Mouse (Mus musculus) MEL (cell line): ENCODE measurements at regions not wholly inside any gene's neighbourhood (a gene's known extent, or its start where the extent isn't known, plus 50 kb on each side); places are given as distances from the start of the nearest gene placed in this dataset.

Experiments
- DNase-seq: peaks from one replicate; pipeline ENCODE4 v3.0.0; 2011; ENCODE audit warnings: low read depth, low spot score
- H3K27ac ChIP-seq: 2 replicates; pipeline ENCODE4 v1.5.1; 2012; ENCODE audit warnings: low read depth, mild to moderate bottlenecking, control low read depth, low read length, moderate library complexity; ENCODE audit not compliant: control insufficient read depth
- H3K27me3 ChIP-seq, 2 experiments: fragments of 150-350 bp in 1 of 2; sonication (generic) in 1 of 2; 2 replicates each; pipeline ENCODE4 v1.6.1; 2012; ENCODE audit warnings: low read length in 2 of 2, mild to moderate bottlenecking in 2 of 2, improper control_type of control experiment in 1 of 2, moderate library complexity in 1 of 2; ENCODE audit not compliant: insufficient read depth in 2 of 2, control insufficient read depth in 1 of 2
- H3K36me3 ChIP-seq, 2 experiments: 2 replicates each; pipeline ENCODE4 v1.6.1; 2012 to 2014; ENCODE audit warnings: low read length in 2 of 2, improper control_type of control experiment in 1 of 2, inconsistent platforms in 1 of 2, mild to moderate bottlenecking in 1 of 2; ENCODE audit not compliant: insufficient read depth in 2 of 2, control insufficient read depth in 1 of 2
- H3K4me1 ChIP-seq, 2 experiments: fragments of 150-350 bp in 1 of 2; sonication (generic) in 1 of 2; 2 replicates each; pipeline ENCODE4 v1.6.1; 2012; ENCODE audit warnings: low read length in 2 of 2, improper control_type of control experiment in 1 of 2, mild to moderate bottlenecking in 1 of 2; ENCODE audit not compliant: insufficient read depth in 2 of 2, control insufficient read depth in 1 of 2
- H3K4me3 ChIP-seq, 2 experiments: fragments of 150-350 bp in 1 of 2; sonication (generic) in 1 of 2; 2 replicates each; pipeline ENCODE4 v1.5.1; 2012; ENCODE audit warnings: low read depth in 2 of 2, low read length in 2 of 2, mild to moderate bottlenecking in 2 of 2, moderate library complexity in 2 of 2, control low read depth in 1 of 2, improper control_type of control experiment in 1 of 2; ENCODE audit not compliant: control insufficient read depth in 1 of 2, insufficient read depth in 1 of 2
- H3K79me2 ChIP-seq: 2 replicates; pipeline ENCODE4 v1.6.1; 2012; ENCODE audit warnings: mild to moderate bottlenecking, low read length, moderate library complexity; ENCODE audit not compliant: control insufficient read depth, poor library complexity, insufficient read depth
- H3K9ac ChIP-seq: 2 replicates; pipeline ENCODE4 v1.6.1; 2012; ENCODE audit warnings: low read depth, mild to moderate bottlenecking, control low read depth, low read length, moderate library complexity; ENCODE audit not compliant: control insufficient read depth, poor library complexity, severe bottlenecking
- H3K9me3 ChIP-seq: fragments of 150-350 bp; sonication (generic); replicated peaks from 2 replicates; pipeline ENCODE4 v1.6.1; 2012; ENCODE audit warnings: mild to moderate bottlenecking, low read length, improper control_type of control experiment, moderate library complexity; ENCODE audit not compliant: insufficient read depth
- BHLHE40 ChIP-seq: IDR thresholded peaks from 2 replicates; pipeline ENCODE4 v1.6.1; 2012; ENCODE audit warnings: low read depth, mild to moderate bottlenecking, inconsistent platforms, low read length, improper control_type of control experiment, borderline replicate concordance
- CHD1 ChIP-seq: IDR thresholded peaks from 2 replicates; pipeline ENCODE4 v1.6.1; 2012; ENCODE audit warnings: low read depth, mild to moderate bottlenecking, inconsistent platforms, low read length, improper control_type of control experiment
- CHD2 ChIP-seq: IDR thresholded peaks from 2 replicates; pipeline ENCODE4 v1.6.1; 2011; ENCODE audit warnings: low read length, improper control_type of control experiment
- E2F4 ChIP-seq: IDR thresholded peaks from 2 replicates; pipeline ENCODE4 v1.6.1; 2011; ENCODE audit warnings: low read depth, low read length, improper control_type of control experiment, borderline replicate concordance
- GATA1 ChIP-seq: IDR thresholded peaks from 2 replicates; pipeline ENCODE4 v1.6.1; 2011; ENCODE audit warnings: low read depth, low read length, improper control_type of control experiment
- JUND ChIP-seq: IDR thresholded peaks from 2 replicates; pipeline ENCODE4 v1.6.1; 2011; ENCODE audit warnings: low read depth, mild to moderate bottlenecking, improper control_type of control experiment, low read length
- MAFK ChIP-seq: IDR thresholded peaks from 2 replicates; pipeline ENCODE4 v1.6.1; 2011; ENCODE audit warnings: low read depth, mild to moderate bottlenecking, low read length, improper control_type of control experiment, borderline replicate concordance
- MAX ChIP-seq: IDR thresholded peaks from 2 replicates; pipeline ENCODE4 v1.6.1; 2011; ENCODE audit warnings: low read length, improper control_type of control experiment
- MAZ ChIP-seq: IDR thresholded peaks from 2 replicates; pipeline ENCODE4 v1.6.1; 2012; ENCODE audit warnings: low read depth, mild to moderate bottlenecking, inconsistent platforms, low read length, improper control_type of control experiment
- MXI1 ChIP-seq: IDR thresholded peaks from 2 replicates; pipeline ENCODE4 v1.6.1; 2011; ENCODE audit warnings: mild to moderate bottlenecking, low read depth, low read length, improper control_type of control experiment
- MYB ChIP-seq: IDR thresholded peaks from 2 replicates; pipeline ENCODE4 v1.6.1; 2011; ENCODE audit warnings: mild to moderate bottlenecking, low read depth, low read length, improper control_type of control experiment
- MYC ChIP-seq: IDR thresholded peaks from 2 replicates; pipeline ENCODE4 v1.6.1; 2011; ENCODE audit warnings: low read depth, mild to moderate bottlenecking, low read length, improper control_type of control experiment, moderate library complexity
- NELFE ChIP-seq: IDR thresholded peaks from 2 replicates; pipeline ENCODE4 v1.6.1; 2011; ENCODE audit warnings: low read depth, low read length, improper control_type of control experiment
- POLR2A ChIP-seq, 2 experiments: IDR thresholded peaks; 2 replicates each; pipeline ENCODE4 v1.6.1; 2011 to 2012; ENCODE audit warnings: low read length in 2 of 2, mild to moderate bottlenecking in 2 of 2, control low read depth in 1 of 2, improper control_type of control experiment in 1 of 2, low read depth in 1 of 2, moderate library complexity in 1 of 2; ENCODE audit not compliant: control insufficient read depth in 1 of 2, insufficient read depth in 1 of 2, poor library complexity in 1 of 2
- POLR2AphosphoS2 ChIP-seq: IDR thresholded peaks from 2 replicates; pipeline ENCODE4 v1.6.1; 2011; ENCODE audit warnings: low read length, improper control_type of control experiment
- POLR2AphosphoS5 ChIP-seq: IDR thresholded peaks from 2 replicates; pipeline ENCODE4 v1.6.1; 2012; ENCODE audit warnings: low read depth, borderline replicate concordance, mild to moderate bottlenecking, inconsistent platforms, low read length, moderate library complexity, mixed read lengths
- RAD21 ChIP-seq: IDR thresholded peaks from 2 replicates; pipeline ENCODE4 v1.6.1; 2011; ENCODE audit warnings: mild to moderate bottlenecking, low read depth, low read length, improper control_type of control experiment
- RCOR1 ChIP-seq: IDR thresholded peaks from 2 replicates; pipeline ENCODE4 v1.6.1; 2012; ENCODE audit warnings: low read depth, mild to moderate bottlenecking, inconsistent platforms, low read length, improper control_type of control experiment
- TAL1 ChIP-seq: IDR thresholded peaks from 2 replicates; pipeline ENCODE4 v1.6.1; 2012; ENCODE audit warnings: mild to moderate bottlenecking, inconsistent platforms, low read length, moderate library complexity, mixed read lengths
- TBP ChIP-seq: IDR thresholded peaks from 2 replicates; pipeline ENCODE4 v1.8.0; 2011; ENCODE audit warnings: low read depth, low read length, improper control_type of control experiment
- TCF12 ChIP-seq: IDR thresholded peaks from 2 replicates; pipeline ENCODE4 v1.6.1; 2014; ENCODE audit warnings: low read depth, mild to moderate bottlenecking, inconsistent platforms, low read length, improper control_type of control experiment, moderate library complexity
- UBTF ChIP-seq: IDR thresholded peaks from 2 replicates; pipeline ENCODE4 v1.6.1; 2012; ENCODE audit warnings: low read depth, mild to moderate bottlenecking, inconsistent platforms, low read length, improper control_type of control experiment, moderate library complexity, borderline replicate concordance; ENCODE audit not compliant: insufficient read depth
- USF2 ChIP-seq, 2 experiments: IDR thresholded peaks; 2 replicates each; pipeline ENCODE4 v1.6.1; 2011 to 2012; ENCODE audit warnings: improper control_type of control experiment in 2 of 2, low read length in 2 of 2, borderline replicate concordance in 1 of 2, inconsistent platforms in 1 of 2, low read depth in 1 of 2, mild to moderate bottlenecking in 1 of 2; ENCODE audit not compliant: insufficient read depth in 1 of 2
- ZKSCAN1 ChIP-seq: IDR thresholded peaks from 2 replicates; pipeline ENCODE4 v1.6.1; 2012; ENCODE audit warnings: low read depth, mild to moderate bottlenecking, inconsistent platforms, low read length, improper control_type of control experiment, moderate library complexity
- ZMIZ1 ChIP-seq: IDR thresholded peaks from 2 replicates; pipeline ENCODE4 v1.6.1; 2012; ENCODE audit warnings: low read depth, mild to moderate bottlenecking, inconsistent platforms, low read length, improper control_type of control experiment, moderate library complexity
- ZNF384 ChIP-seq: IDR thresholded peaks from 2 replicates; pipeline ENCODE4 v1.6.1; 2012; ENCODE audit warnings: low read depth, mild to moderate bottlenecking, inconsistent platforms, low read length, improper control_type of control experiment

DNA sequence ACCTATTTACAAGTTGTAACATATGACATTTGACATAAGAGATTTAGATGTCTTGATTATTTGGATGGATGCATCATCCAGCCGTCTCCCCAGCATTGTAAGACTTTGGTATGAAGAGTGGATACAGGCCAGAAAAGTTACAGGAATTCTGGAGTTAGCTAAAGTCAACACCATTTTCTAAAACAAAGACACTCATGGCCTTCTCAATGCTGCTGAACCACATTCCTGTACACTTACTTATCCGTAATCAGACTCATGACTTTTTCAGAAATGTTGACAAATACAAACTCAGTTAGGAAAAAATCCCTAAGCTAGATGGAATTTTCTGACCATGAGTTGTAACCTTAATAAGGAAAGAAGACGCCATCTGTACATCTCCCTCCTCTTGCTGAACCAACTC lies 111.5 kb upstream of the Bdnf start:
- H3K4me1 ChIP-seq: no peaks in the 10 kb centered on the region
- no peak for DNase-seq
- TF ChIP-seq TCF12: no peak
- no peak for TF ChIP-seq BHLHE40
- TF ChIP-seq NELFE: no peak
- TF ChIP-seq E2F4: no peak
- no peak for TF ChIP-seq USF2 (IDR thresholded peaks at IDR 0.05; ENCODE audit: borderline replicate concordance in 1 of 2, insufficient read depth in 1 of 2, low read depth in 1 of 2, low read length in 2 of 2)
- no peak for TF ChIP-seq POLR2AphosphoS5
- TF ChIP-seq JUND: no peak
- TF ChIP-seq CHD1: no peak
- TF ChIP-seq UBTF: no peak
- no peak for TF ChIP-seq MAZ
- no peak for TF ChIP-seq MXI1
- no peak for TF ChIP-seq TAL1
- TF ChIP-seq ZMIZ1: no peak
- no peak for TF ChIP-seq MAX
- TF ChIP-seq TBP: no peak
- TF ChIP-seq ZNF384: no peak
- TF ChIP-seq MYC: no peak
- no peak for TF ChIP-seq MYB
- TF ChIP-seq RCOR1: no peak

GRCm38 (mm10) chr2:109576946-109577345 lies 97.6 kb upstream of the Bdnf start:
- no peak for TF ChIP-seq E2F4
- TF ChIP-seq MAFK: no peak
- TF ChIP-seq CHD2: no peak
- TF ChIP-seq MAZ: no peak
- no peak for TF ChIP-seq RAD21
- no peak for TF ChIP-seq GATA1
- TF ChIP-seq ZKSCAN1: no peak
- no peak for TF ChIP-seq POLR2AphosphoS2
- TF ChIP-seq TBP: no peak
- TF ChIP-seq MAX: no peak
- no peak for TF ChIP-seq POLR2A (IDR thresholded peaks at IDR 0.05; ENCODE audit: control insufficient read depth in 1 of 2, insufficient read depth in 1 of 2, low read depth in 1 of 2, low read length in 2 of 2, poor library complexity in 1 of 2)
- H3K4me1 ChIP-seq: no peaks in the 10 kb centered on the region
- H3K27ac ChIP-seq: no peak overlapping the region
- H3K36me3 ChIP-seq: no peaks in the 10 kb centered on the region
- DNase-seq: no peak
- no peaks in the 10 kb centered on the region for H3K9me3 ChIP-seq
- H3K79me2 ChIP-seq: no peaks in the 10 kb centered on the region
- H3K27me3 ChIP-seq: no peaks in the 10 kb centered on the region
- H3K4me3 ChIP-seq: no peak overlapping the region
- H3K9ac ChIP-seq: no peak overlapping the region

More for the DNA sequence above, 111.5 kb upstream of the Bdnf start:
- no peaks in the 10 kb centered on the region for H3K36me3 ChIP-seq
- no peaks in the 10 kb centered on the region for H3K9me3 ChIP-seq
- no peak overlapping the region for H3K9ac ChIP-seq
- no peaks in the 10 kb centered on the region for H3K27me3 ChIP-seq
- no peak overlapping the region for H3K4me3 ChIP-seq
- H3K79me2 ChIP-seq: no peaks in the 10 kb centered on the region
- no peak overlapping the region for H3K27ac ChIP-seq
